Mouse (Mus musculus) bone marrow, adult 2 months (tissue): ENCODE data around the gene H2-DMb1. TPM values are rescaled to one million over a fixed set of nuclear protein-coding genes. Genes with fewer than 3 reads are reported as not detected.

ENCODE experiments used
- H3K27ac ChIP-seq: fragments of 200-500 bp; 2 replicates; pipeline ENCODE4 v1.5.1; 2012; ENCODE audit warnings: low read depth, mild to moderate bottlenecking, control low read depth, inconsistent platforms, low read length; ENCODE audit not compliant: control insufficient read depth, poor library complexity, insufficient read depth
- H3K4me1 ChIP-seq: fragments of 200-500 bp; 2 replicates; pipeline ENCODE4 v1.6.1; 2011; ENCODE audit warnings: low read length; ENCODE audit not compliant: control insufficient read depth, insufficient read depth
- H3K4me3 ChIP-seq: fragments of 200-500 bp; replicated peaks from 2 replicates; pipeline ENCODE3; 2011; ENCODE audit warnings: mild to moderate bottlenecking, low read depth, low read length, control low read depth; ENCODE audit not compliant: control insufficient read depth
- CTCF ChIP-seq: fragments of 200-500 bp; IDR thresholded peaks from 2 replicates; pipeline ENCODE4 v1.5.1; 2011; ENCODE audit warnings: low read length, control low read depth; ENCODE audit not compliant: control insufficient read depth, insufficient read depth
- POLR2A ChIP-seq: fragments of 200-500 bp; IDR thresholded peaks from 2 replicates; pipeline ENCODE4 v1.6.1; 2011; ENCODE audit warnings: low read depth, mild to moderate bottlenecking, control low read depth, low read length, borderline replicate concordance; ENCODE audit not compliant: control insufficient read depth
- WGBS: fragments of 180-500 bp; shearing (Covaris S2); methylation state at CpG from one replicate; pipeline ENCODE4 v1.1.7; 2018; 5-methylcytosine and 5-hydroxymethylcytosine counted together
- polyA plus RNA-seq: library from polyadenylated mRNA; stranded (reverse); fragments of >200 nt; gene quantifications from 2 replicates; pipeline ENCODE4 v1.2.4, GENCODE M21; 2011; ENCODE audit warnings: low replicate concordance; ENCODE audit not compliant: missing spikeins, insufficient read depth, insufficient read length

The H2-DMb1 gene
- polyA plus RNA-seq, 1 experiment = 59.8 TPM

DNA sequence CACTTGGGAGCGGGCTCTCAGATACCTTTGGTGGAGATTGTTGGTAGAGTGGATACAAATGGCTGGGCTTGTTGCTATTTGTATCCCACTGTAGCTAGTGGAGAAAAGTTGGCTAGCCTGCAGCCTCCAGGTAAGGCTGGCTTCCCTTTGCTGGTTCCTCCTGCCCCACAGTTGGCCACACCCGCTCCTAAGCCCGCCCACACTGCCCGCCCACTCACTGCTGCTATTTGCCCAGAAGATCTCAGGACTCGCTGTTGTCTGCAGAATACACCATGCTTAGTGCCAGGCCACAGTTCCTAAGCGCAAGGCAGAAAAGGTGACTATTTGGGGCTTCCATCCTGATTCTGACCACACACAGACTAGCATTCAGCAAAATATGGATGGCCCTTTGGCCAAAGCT is 25.4 kb upstream of the H2-DMb1 start:
- no peak for TF ChIP-seq POLR2A
- no peak for TF ChIP-seq CTCF
- Histone ChIP-seq H3K4me1 (peaks cover 14% of the 10 kb centered on the region; the same call in 1 of the 2 replicates), H3K4me3 (no peak overlapping the region), H3K27ac (no peak overlapping the region)
- 10% methylated on average over 6 of the region's 6 CpGs for WGBS

DNA sequence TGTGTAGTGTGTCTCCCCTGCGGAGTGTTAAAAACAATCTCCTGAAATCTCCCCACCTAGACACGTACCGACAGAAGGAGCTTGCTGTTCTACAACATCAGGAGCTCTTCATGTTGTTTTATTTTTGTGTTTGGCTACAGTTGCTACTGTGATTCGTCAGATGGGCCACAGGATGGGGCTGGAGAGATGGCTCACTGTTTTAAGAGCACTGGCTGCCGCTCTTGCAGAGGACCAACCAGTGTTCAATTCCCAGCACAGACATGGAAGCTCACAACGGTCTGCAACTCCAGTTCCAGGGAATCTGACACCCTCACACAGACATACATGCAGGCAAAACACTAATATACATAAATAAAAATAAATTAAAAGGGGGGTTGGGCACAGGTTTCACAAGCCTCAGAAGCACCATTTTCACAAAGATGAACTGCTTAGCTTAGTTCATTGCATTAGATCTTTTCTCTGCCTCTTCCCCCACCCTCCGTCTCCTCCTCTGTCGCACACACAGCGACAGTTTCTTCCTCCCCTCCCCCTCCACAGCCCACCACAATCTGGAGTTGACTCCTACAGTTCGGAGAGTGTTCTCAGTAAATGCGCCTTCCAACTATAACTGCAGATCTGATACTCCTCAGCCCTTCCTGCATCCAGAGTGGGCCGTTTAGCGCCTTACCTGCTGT is 24.5 kb upstream of the H2-DMb1 start:
- 59% methylated on average over 13 of the region's 13 CpGs for WGBS
- peak overlapping the region; percentile 3 for H3K4me3 ChIP-seq
- peaks cover 14% of the 10 kb centered on the region; the same call in 1 of the 2 replicates for H3K4me1 ChIP-seq
- no peak overlapping the region for H3K27ac ChIP-seq
- TF ChIP-seq POLR2A = no peak
- TF ChIP-seq CTCF = no peak

DNA sequence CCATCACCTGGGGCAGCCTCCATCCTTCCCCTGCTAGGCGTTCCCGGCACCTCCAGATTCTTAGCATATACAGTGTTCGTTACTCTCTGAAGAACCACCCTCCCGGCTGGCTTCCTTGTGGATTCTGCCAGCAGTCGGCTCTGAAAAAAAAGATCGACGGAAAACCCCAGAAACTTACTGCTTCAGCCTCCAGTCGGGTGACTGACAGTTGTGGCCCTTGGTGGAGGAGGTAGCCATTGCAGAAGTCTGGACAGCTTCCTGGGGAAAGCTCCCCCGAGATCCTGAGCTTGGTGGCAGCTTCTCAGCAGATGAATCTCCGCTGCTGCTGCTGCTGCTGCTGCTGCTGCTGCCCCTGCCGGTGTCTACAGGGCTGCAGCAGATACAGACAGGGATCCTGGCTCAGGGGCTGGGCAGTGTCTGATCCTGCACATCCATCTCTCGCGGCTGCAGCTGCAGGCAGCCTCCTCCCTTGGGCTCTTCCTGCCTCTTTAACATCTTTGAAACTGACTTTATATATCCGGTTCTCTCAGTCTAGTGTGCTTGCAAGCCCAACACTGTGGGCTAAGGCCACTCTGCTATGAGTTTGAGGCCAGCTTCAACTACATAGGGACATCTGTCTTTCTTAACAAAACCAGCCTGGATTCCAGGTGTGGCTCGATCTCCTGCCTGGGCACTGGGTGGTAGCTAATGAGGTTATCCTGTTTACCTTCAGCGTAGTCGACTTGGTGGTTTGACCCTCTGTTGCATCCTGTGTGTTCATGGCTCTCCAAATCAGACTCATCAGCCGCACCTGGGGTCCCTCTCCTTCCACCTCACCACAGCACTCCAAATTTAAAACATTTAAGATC is 23.7 kb upstream of the H2-DMb1 start:
- WGBS = 26% methylated on average over 18 of the region's 18 CpGs
- H3K4me3 ChIP-seq = peak overlapping the region; percentile 3
- H3K27ac ChIP-seq = peak overlapping the region; percentile 40; the same call in 1 of the 2 replicates
- H3K4me1 ChIP-seq = peaks cover 11% of the 10 kb centered on the region; the same call in 1 of the 2 replicates
- no peak for TF ChIP-seq CTCF
- 0 out of 2 replicates have a peak, but pooled peaks have one; percentile 8 for TF ChIP-seq POLR2A

DNA sequence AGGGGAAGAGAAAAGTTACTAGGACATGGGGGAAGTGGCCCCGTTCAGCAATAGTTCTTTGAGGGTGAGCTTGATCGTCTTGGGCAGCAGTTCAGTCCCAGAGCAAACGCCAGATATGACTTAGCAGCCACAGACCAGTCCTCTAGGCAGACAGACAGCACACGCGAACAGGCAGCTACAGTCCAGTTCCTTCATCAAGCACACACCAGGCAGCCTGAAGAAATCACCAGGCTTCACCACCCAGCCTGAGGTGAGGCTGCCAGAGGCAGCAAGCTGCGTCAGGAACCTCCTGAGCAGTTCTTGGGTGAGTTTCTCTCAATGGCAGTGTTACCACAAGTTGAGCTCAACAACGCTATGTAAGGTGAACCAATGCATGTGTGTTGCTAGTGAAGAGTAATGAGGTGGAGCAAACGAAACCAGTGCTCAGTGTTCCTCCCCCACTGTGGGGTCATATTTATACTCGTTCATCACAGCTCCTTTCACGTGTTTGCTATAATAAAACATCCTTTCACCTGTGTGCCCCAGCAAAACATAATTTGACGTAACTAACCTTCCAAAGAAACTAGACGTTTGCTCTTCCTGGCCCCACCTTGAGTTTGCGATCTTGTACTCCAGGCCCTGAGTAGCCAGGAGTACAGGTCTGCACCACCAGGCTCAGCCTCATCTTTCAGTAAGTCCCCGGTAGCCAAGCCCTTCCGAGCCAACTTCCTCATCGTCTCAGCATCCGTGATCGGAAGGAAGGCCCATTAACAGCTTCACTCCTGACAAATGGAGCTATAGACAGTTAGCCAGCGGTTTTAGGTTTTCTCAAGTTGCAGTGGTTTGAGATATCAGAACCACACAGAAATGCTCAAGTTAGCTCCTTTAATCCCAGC is 22.6 kb upstream of the H2-DMb1 start:
- WGBS = 56% methylated on average over 19 of the region's 19 CpGs
- peaks cover 10% of the 10 kb centered on the region; the same call in 1 of the 2 replicates for H3K4me1 ChIP-seq
- H3K27ac ChIP-seq = peak overlapping the region; percentile 6; the same call in 1 of the 2 replicates
- TF ChIP-seq CTCF (no peak), POLR2A (no peak)
- no peak overlapping the region for H3K4me3 ChIP-seq

DNA sequence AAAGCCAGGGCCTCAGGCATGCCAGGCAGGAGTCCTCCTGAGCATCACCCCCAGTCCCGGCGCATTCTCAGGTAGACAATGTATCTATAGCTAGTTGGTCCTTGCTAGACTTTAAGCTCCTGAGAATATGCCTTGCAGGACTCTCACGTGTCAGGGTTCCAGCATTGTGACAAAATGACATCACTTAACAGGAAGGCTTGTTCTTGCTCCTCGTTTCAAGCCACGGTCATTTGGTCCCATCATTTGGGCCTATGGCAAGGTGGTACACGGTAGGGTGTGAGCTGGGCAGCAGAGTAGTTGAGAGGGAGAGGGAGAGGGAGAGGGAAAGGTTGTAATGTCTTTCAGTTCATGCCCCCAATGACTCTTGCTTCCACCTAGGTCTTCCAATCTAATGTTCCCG is 21.0 kb upstream of the H2-DMb1 start:
- 79% methylated on average over 7 of the region's 7 CpGs for WGBS
- Histone ChIP-seq H3K4me3 (no peak overlapping the region), H3K4me1 (peaks cover 11% of the 10 kb centered on the region; the same call in 1 of the 2 replicates), H3K27ac (no peak overlapping the region)
- TF ChIP-seq CTCF = no peak
- no peak for TF ChIP-seq POLR2A

DNA sequence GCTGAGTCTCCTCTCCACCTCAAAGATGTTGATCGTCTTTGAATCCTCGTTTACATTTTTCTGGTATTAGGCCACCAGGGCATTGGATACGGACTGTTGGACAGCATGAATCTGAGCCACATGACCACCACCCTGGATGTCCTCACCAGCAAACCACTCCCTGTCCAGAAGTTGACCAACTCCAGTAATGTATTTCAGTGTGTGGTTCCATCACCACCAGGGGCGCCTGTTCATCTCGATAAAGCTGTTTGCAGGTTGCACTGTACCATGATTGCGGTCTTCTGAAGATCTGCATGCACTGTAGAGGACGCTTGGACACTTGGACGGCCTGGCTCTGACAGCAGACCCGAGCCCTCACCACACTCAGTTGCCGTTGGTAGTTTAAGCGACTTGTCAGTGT is 19.6 kb upstream of the H2-DMb1 start:
- Histone ChIP-seq H3K4me1 (peaks cover 8% of the 10 kb centered on the region; the same call in 1 of the 2 replicates), H3K4me3 (no peak overlapping the region), H3K27ac (no peak overlapping the region)
- 73% methylated on average over 11 of the region's 11 CpGs for WGBS
- TF ChIP-seq CTCF (peak; percentile 32; the same call in 1 of the 2 replicates), POLR2A (no peak)

DNA sequence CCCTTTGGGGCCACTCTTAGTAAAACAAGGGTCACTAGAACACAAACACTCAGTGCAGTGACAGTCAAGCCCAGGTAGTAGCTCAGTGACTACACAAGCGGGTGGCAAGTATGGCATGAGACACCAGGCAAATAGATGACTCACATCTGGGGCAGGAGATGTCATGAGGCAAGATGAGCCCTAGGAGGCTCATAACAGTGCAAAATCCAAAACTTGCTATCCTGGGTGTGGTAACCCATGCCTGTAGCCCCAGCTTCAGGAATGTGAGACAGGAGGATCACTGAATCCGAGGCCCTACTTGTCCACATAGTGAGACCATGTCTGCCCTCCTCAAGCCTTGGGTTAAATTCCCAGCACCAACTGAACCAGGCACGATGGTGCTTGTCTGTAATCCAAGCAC is 18.4 kb upstream of the H2-DMb1 start:
- TF ChIP-seq CTCF (no peak), POLR2A (no peak)
- WGBS = 67% methylated on average over 3 of the region's 3 CpGs
- H3K27ac ChIP-seq = no peak overlapping the region
- no peak overlapping the region for H3K4me3 ChIP-seq
- H3K4me1 ChIP-seq = peaks cover 4% of the 10 kb centered on the region; the same call in 1 of the 2 replicates
